In genomic region chr11:82928897-82929632, GRCm38 (mm10) we compare ENCODE assay signal across 19 mouse cellular contexts. TPM values are rescaled to one million over a fixed set of nuclear protein-coding genes. Genes with fewer than 3 reads are reported as not detected.
DNase-seq lines count a peak whose midpoint lies in the region; ATAC-seq and TF ChIP-seq lines count a peak whose summit lies in the region.
"Had no signal": no experiment of that assay in that cellular context is flagged by ENCODE, and none has a peak within 500 bp of the region (broad histone marks: within the 10 kb centered on the region; RNA-seq: fewer than 3 reads in every experiment).

No protein-coding gene starts in this region.

- H3K4me1 ChIP-seq in limb, embryonic 13.5 days: peaks cover 10% of the 10 kb centered on the region
- H3K4me1 ChIP-seq in limb, embryonic 10.5 days: peaks cover 14% of the 10 kb centered on the region
- H3K4me1 ChIP-seq in embryonic facial prominence, embryonic 10.5 days: peaks cover 18% of the 10 kb centered on the region

- no peak overlapping the region for H3K9ac ChIP-seq in limb, embryonic 13.5 days
- H3K9ac ChIP-seq: lung, embryonic 15.5 days had no signal

- peak; percentile 36; the same call in 1 of the 2 replicates for ATAC-seq in limb, embryonic 13.5 days (ENCODE audit: low FRiP score, low read depth)
- 0 out of 2 replicates have a peak, but pooled peaks have one; percentile 22 for ATAC-seq in monocyte, adult 5-6 weeks (replicated peaks; ENCODE audit: insufficient number of reproducible peaks, low FRiP score, low TSS enrichment, poor library complexity, severe bottlenecking)
- ATAC-seq: midbrain, embryonic 16.5 days had no signal

- no peak overlapping the region for H3K4me2 ChIP-seq in limb, embryonic 13.5 days (replicated peaks)

- peak overlapping the region; percentile 74 for H3K27ac ChIP-seq in gastrocnemius, adult 2 months
- no peak overlapping the region for H3K27ac ChIP-seq in limb, embryonic 13.5 days
- H3K27ac ChIP-seq in limb, embryonic 10.5 days: no peak overlapping the region
- H3K27ac ChIP-seq in embryonic facial prominence, embryonic 10.5 days (replicated peaks): no peak overlapping the region
- H3K27ac ChIP-seq: lung, embryonic 15.5 days; macrophage had no signal

- no peaks in the 10 kb centered on the region for H3K9me3 ChIP-seq in limb, embryonic 13.5 days
- H3K9me3 ChIP-seq in limb, embryonic 10.5 days (replicated peaks): no peaks in the 10 kb centered on the region
- H3K9me3 ChIP-seq in embryonic facial prominence, embryonic 10.5 days: no peaks in the 10 kb centered on the region
- H3K9me3 ChIP-seq: lung, embryonic 15.5 days had no signal

- WGBS in limb, embryonic 13.5 days: 31% methylated on average over 20 of the region's 20 CpGs
- 32% methylated on average over 20 of the region's 20 CpGs for WGBS in limb, embryonic 10.5 days
- 32% methylated on average over 20 of the region's 20 CpGs for WGBS in embryonic facial prominence, embryonic 10.5 days

- DNase-seq in gastrocnemius, adult 2 months: peak; percentile 54
- DNase-seq in gastrocnemius, postnatal 25 days: no peak
- DNase-seq in limb, embryonic 10.5 days (ENCODE audit: low spot score): no peak
- DNase-seq in embryonic facial prominence, embryonic 10.5 days (ENCODE audit: low spot score): peak; percentile 17
- DNase-seq in natural killer cell, adult 2 months (ENCODE audit: low spot score in 2 of 2): no peak
- DNase-seq: adrenal gland, postnatal 25 days; cerebellum, adult 2 months; heart, postnatal 36 days; kidney, adult 9 months; liver; thymus, postnatal 4 days had no signal

- intact Hi-C loops in gastrocnemius, adult 2 months (cut with DNase I): no loop called here

- H3K4me3 ChIP-seq in gastrocnemius, adult 2 months: peak overlapping the region; percentile 72
- H3K4me3 ChIP-seq in limb, embryonic 13.5 days: no peak overlapping the region
- no peak overlapping the region for H3K4me3 ChIP-seq in limb, embryonic 10.5 days
- H3K4me3 ChIP-seq in embryonic facial prominence, embryonic 10.5 days: no peak overlapping the region

- no peaks in the 10 kb centered on the region for H3K36me3 ChIP-seq in limb, embryonic 13.5 days
- H3K36me3 ChIP-seq in limb, embryonic 10.5 days: no peaks in the 10 kb centered on the region
- no peaks in the 10 kb centered on the region for H3K36me3 ChIP-seq in embryonic facial prominence, embryonic 10.5 days (replicated peaks)
- H3K36me3 ChIP-seq: lung, embryonic 15.5 days had no signal

- H3K27me3 ChIP-seq in limb, embryonic 13.5 days: peaks cover 78% of the 10 kb centered on the region
- H3K27me3 ChIP-seq in limb, embryonic 10.5 days (ENCODE audit: low read depth, poor library complexity, severe bottlenecking): peaks cover 84% of the 10 kb centered on the region
- H3K27me3 ChIP-seq in embryonic facial prominence, embryonic 10.5 days (replicated peaks; ENCODE audit: low read depth, poor library complexity, severe bottlenecking): peaks cover 86% of the 10 kb centered on the region

- TF ChIP-seq CTCF in gastrocnemius, adult 2 months (IDR thresholded peaks at IDR 0.05): no peak

RNA-seq across cellular contexts. Expression of gene Unc45b, which starts 18.7 kb away (rescaled TPM):
- total RNA-seq in gastrocnemius, adult 2 months (2021): 100 to 1,000 TPM; 169 to 206 TPM
- 100 to 1,000 TPM; 130 to 163 TPM for total RNA-seq in gastrocnemius, postnatal 25 days (2021)
- 18.2 and 20.0 TPM in 2 replicates for polyA plus RNA-seq in limb, embryonic 13.5 days (2015; fragmentation: Nextera tagmentation; extraction: Ambion mirVana)
- 0.73 and 1.4 TPM in 2 replicates for polyA plus RNA-seq in limb, embryonic 10.5 days (2016; fragmentation: Nextera tagmentation; extraction: Ambion mirVana)
- polyA plus RNA-seq in embryonic facial prominence, embryonic 10.5 days (2016; fragmentation: Nextera tagmentation; extraction: Ambion mirVana): 0.32 and 0.91 TPM in 2 replicates
- total RNA-seq in monocyte, adult 5-6 weeks (2017): not detected in 3 replicates
- polyA plus RNA-seq: macrophage had no signal

RNA-seq across cellular contexts. Expression of gene Nle1, which starts 20.9 kb away (rescaled TPM):
- 10 to 100 TPM; 11.4 to 15.1 TPM for total RNA-seq in gastrocnemius, adult 2 months (2021)
- total RNA-seq in gastrocnemius, postnatal 25 days (2021): 10 to 100 TPM; 11.9 to 12.1 TPM
- polyA plus RNA-seq in limb, embryonic 13.5 days (2015; fragmentation: Nextera tagmentation; extraction: Ambion mirVana): 39.5 and 41.3 TPM in 2 replicates
- 54.6 and 55.3 TPM in 2 replicates for polyA plus RNA-seq in limb, embryonic 10.5 days (2016; fragmentation: Nextera tagmentation; extraction: Ambion mirVana)
- 41.2 and 45.6 TPM in 2 replicates for polyA plus RNA-seq in embryonic facial prominence, embryonic 10.5 days (2016; fragmentation: Nextera tagmentation; extraction: Ambion mirVana)
- 0.85 to 13.1 TPM (median 3.6 TPM) in 3 replicates for total RNA-seq in monocyte, adult 5-6 weeks (2017)

RNA-seq across cellular contexts. Expression of gene Slfn5, which starts 22.1 kb away (rescaled TPM):
- 10 to 100 TPM; 12.2 to 24.1 TPM for total RNA-seq in gastrocnemius, adult 2 months (2021)
- total RNA-seq in gastrocnemius, postnatal 25 days (2021): 10 to 100 TPM; 18.9 to 27.1 TPM
- 1.0 and 1.3 TPM in 2 replicates for polyA plus RNA-seq in limb, embryonic 13.5 days (2015; fragmentation: Nextera tagmentation; extraction: Ambion mirVana)
- polyA plus RNA-seq in limb, embryonic 10.5 days (2016; fragmentation: Nextera tagmentation; extraction: Ambion mirVana): 0.31 and 0.46 TPM in 2 replicates
- polyA plus RNA-seq in embryonic facial prominence, embryonic 10.5 days (2016; fragmentation: Nextera tagmentation; extraction: Ambion mirVana): 0.26 and 0.31 TPM in 2 replicates
- total RNA-seq in monocyte, adult 5-6 weeks (2017): 16.5 to 25.2 TPM (median 20.3 TPM) in 3 replicates

RNA-seq across cellular contexts. Expression of gene Fndc8, which starts 37.1 kb away (rescaled TPM):
- total RNA-seq in gastrocnemius, adult 2 months (2021): not detected
- not detected for total RNA-seq in gastrocnemius, postnatal 25 days (2021)
- polyA plus RNA-seq in limb, embryonic 13.5 days (2015; fragmentation: Nextera tagmentation; extraction: Ambion mirVana): 0.19 and 0.23 TPM in 2 replicates
- polyA plus RNA-seq in limb, embryonic 10.5 days (2016; fragmentation: Nextera tagmentation; extraction: Ambion mirVana): 0.18 and 0.35 TPM in 2 replicates
- 0.26 and 0.35 TPM in 2 replicates for polyA plus RNA-seq in embryonic facial prominence, embryonic 10.5 days (2016; fragmentation: Nextera tagmentation; extraction: Ambion mirVana)
- total RNA-seq in monocyte, adult 5-6 weeks (2017): not detected in 3 replicates
- total RNA-seq: gastrocnemius, adult 8-10 months; heart, postnatal 36 days; layer of hippocampus, postnatal 14 days; left cerebral cortex, postnatal 10 days had no signal
- polyA plus RNA-seq: cerebellum, adult 2 months; macrophage had no signal

RNA-seq across cellular contexts. Expression of gene Rad51d, which starts 38.7 kb away (rescaled TPM):
- total RNA-seq in gastrocnemius, adult 2 months (2021): 1 to 10 TPM; 2.7 to 3.6 TPM
- 1 to 10 TPM; 3.4 to 5.0 TPM for total RNA-seq in gastrocnemius, postnatal 25 days (2021)
- polyA plus RNA-seq in limb, embryonic 13.5 days (2015; fragmentation: Nextera tagmentation; extraction: Ambion mirVana): 9.5 and 12.6 TPM in 2 replicates
- 12.8 and 13.7 TPM in 2 replicates for polyA plus RNA-seq in limb, embryonic 10.5 days (2016; fragmentation: Nextera tagmentation; extraction: Ambion mirVana)
- polyA plus RNA-seq in embryonic facial prominence, embryonic 10.5 days (2016; fragmentation: Nextera tagmentation; extraction: Ambion mirVana): 13.7 and 14.7 TPM in 2 replicates
- 7.7 to 17.1 TPM (median 16.1 TPM) in 3 replicates for total RNA-seq in monocyte, adult 5-6 weeks (2017)

Comparison
In these comparisons a context has a peak if more than half of its experiments do, and no peak if none do; other contexts are left out.
1. DNase-seq: peak in gastrocnemius, adult 2 months (single experiment) and embryonic facial prominence, embryonic 10.5 days (single experiment); none in gastrocnemius, postnatal 25 days (single experiment), limb, embryonic 10.5 days (single experiment) and natural killer cell, adult 2 months (0 of 2).
2. RNA of gene Unc45b, which starts 18.7 kb away (total RNA-seq): 169 to 206 TPM in gastrocnemius, adult 2 months and 130 to 163 TPM in gastrocnemius, postnatal 25 days; not detected in monocyte, adult 5-6 weeks; every median in the first group is over 100 times any median in the second.